Mouse (Mus musculus) retina, adult 2 months (tissue): ENCODE measurements around the gene Slc22a7.
A peak's percentile ranks its signal among the peaks of the same experiment; 100 is the strongest.

Experiments used
- DNase-seq: peaks from one replicate; pipeline ENCODE4 v3.0.0-alpha.2; 2012; ENCODE audit warnings: low read depth, low spot score

Gene Slc22a7

DNA sequence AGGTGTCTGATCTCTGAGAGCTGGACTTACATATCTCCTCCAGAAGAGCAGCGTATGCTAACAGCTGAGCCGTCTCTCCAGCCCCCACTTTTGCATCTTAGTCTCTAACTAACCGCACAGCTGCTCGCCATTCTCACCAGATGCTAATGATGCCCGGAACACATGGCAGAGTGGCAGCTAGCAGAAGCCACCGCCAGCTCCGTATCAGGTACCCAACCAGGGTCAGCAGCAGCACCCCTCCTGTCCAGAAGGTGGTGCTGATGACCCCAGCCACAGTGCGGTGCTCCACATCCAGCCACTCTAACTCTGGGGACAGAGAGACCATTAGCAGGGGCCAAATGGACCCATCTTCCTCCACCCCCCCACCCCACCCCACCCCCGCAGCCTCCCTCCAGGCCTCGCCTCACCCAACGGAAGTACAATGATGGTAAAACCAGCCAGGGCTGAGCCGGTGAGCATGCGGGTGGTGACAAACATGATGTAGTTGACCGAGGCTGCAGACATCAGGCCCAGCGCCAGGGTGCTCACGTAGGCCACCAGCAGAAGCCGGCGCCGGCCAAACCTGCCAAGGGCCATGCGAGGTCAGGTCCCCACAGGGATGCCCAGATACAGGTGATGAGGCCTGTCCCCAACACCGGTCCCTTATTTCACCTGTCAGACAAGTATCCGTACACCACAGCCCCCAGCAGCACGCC, 1.4 kb downstream of the Slc22a7 start:
- DNase-seq, result no peak

- DNase-seq, result no peak
Measured at GRCm38 (mm10) chr17:46433627-46434026, 4.6 kb downstream of the Slc22a7 start.

DNA sequence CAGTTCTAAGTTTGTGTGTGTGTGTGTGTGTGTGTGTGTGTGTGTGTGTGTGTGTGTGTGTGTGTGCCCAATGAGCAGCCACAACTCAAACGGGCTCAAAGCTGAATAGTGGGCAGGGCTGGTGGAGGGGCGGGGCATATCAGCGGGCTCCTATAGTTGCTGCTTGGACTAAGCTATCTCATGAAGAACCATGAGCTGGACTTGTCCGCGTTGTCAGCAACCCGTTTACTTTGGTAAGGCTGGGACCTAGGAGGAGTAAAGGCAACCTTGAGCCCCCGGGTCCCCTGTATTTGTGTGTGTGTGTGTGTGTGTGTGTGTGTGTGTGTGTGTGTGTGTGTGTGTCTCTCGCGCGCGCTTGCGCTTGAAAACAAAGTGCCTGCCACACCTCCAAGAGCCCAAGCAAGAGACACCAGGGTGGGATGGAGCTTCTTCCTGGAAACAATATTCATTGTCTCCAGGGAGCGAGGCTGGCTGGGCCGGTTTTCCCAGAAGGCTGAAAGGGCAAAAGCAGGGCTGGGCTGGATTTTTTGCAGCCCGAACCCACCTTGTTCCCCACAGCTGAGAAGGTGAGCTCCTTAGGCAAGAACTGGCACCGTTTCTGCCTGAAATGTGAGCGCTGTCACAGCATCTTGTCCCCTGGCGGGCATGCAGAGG, 9.4 kb downstream of the Slc22a7 start, which contains the start of gene Crip3:
Gene Crip3, plus strand, starts transcription at position 166 of the 654 bp plus-strand sequence.
- DNase-seq, result no peak

DNA sequence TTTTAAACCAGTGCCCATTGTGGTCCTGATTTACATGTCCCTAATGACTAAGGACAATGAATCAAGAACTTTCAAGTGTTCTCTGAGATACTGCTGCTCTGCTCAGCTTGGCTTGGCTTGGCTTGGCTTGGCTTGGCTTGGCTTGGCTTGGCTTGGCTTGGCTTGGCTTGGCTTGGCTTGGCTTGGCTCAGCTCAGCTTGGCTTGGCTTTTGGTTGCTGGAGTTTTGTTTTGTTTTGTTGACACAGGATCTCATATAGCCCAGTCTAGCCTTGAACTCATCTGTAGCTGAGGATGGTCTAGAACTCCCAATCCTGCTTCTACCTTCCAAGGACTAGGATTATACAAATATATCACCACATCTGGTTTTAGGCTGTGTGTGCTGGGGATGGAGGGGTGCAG, 11.8 kb downstream of the Slc22a7 start:
- no peak for DNase-seq

GRCm38 (mm10) chr17:46419717-46420116, 18.5 kb downstream of the Slc22a7 start:
- DNase-seq, result no peak

- no peak for DNase-seq
Measured at GRCm38 (mm10) chr17:46418628-46419027, 19.6 kb downstream of the Slc22a7 start.

DNA sequence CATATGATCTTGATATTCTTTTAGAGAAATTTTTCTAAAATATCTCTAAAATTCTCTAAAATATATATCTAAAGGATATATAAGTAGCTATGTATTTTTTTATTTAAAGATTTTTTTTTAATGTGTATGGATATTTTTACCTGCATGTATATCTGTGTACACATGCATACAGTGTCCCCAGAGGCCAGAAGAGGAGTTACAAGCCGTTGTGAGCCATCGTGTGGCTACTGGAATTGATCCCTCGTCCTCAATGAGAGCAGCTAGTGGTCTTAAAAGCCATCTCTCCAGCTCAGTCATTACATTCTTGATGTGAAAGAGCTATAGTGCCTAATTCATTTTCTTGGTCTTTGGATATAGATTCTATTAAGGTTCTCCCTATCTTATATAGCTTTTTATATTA, 29.8 kb downstream of the Slc22a7 start:
- DNase-seq, result no peak

GRCm38 (mm10) chr17:46394631-46395030, 43.6 kb downstream of the Slc22a7 start:
- DNase-seq, result no peak

DNA sequence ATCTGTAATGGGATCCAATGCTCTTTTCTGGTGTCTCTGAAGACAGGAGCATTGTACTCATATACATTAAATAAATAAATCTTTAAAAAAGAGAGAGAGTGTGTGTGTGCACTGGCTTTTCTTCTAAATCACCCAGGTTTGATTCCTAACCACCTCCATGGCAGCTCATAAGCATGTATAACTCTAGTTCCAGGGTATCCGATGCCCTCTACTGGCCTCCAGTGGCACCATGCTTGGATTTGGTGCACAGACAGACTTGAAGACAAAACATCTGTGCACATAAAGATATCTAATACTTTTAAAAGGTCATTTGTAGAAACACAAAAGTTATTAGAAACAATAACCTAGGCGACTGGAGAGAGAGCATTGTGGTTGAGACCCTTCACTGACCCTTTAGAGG, 45.2 kb downstream of the Slc22a7 start:
- DNase-seq, result no peak

- no peak for DNase-seq
Measured at GRCm38 (mm10) chr17:46388200-46388599, 50.1 kb downstream of the Slc22a7 start.

- no peak for DNase-seq
Measured at GRCm38 (mm10) chr17:46384061-46384801, 54.0 kb downstream of the Slc22a7 start.

DNA sequence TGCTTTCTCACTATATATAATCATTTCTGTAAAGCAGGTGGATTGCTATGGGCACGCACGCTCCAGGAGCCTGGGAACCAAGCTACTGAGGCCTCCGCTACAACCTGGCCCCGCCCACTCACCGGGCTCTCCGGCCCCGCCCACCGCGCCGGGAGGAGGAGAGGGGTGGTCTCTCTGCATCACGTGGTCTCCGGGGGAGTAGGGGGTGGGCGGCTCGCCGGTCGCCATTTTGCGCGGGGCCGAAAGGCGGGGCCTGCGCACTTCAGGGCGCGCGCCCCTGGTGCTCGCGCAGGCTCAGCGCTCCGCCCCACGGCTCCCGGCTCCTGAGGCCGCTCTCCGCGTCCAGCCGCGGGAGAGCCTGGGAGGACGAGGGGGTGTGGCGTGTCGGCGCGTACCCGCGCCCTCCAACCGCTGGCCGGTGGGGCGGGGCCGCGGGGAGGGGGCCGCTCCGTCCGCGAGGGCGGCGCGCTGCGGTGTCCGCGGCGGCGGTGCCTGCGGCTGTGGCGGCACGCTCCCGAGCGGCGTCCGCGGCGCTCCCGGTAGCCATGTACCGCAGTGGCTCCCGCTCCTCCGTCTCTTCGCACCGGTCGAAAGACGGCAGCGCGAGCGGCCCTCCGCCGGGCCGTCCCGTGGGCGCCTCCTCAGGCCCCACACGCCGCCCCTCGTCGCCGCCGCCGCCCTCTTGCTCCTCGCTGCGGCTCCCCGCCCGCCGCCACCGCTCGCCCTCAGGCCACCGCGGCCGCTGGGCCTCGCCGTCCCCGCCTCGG, 54.8 kb downstream of the Slc22a7 start, which contains the start of gene Zfp318:
Gene Zfp318, plus strand, starts transcription at position 438 of the 767 bp plus-strand sequence.
- peak; percentile 86 for DNase-seq
